Mouse (Mus musculus) Patski (cell line): Measurements from ENCODE around the gene Renbp. TPM values are rescaled to one million over a fixed set of nuclear protein-coding genes. Genes with fewer than 3 reads are reported as not detected.

Experiments used
- ATAC-seq: fragments of 100-300 bp; one replicate; pipeline ENCODE4 v1.8.0; 2021
- CTCF ChIA-PET: fragments of 350-600 bp; sonication (Branson Sonifier 250); formaldehyde crosslinking; loops from one replicate; lab custom pipeline; 2022; ENCODE audit warnings: inconsistent platforms; lab: Charles Lee
- POLR2A ChIA-PET: fragments of 350-600 bp; sonication (Branson Sonifier 250); formaldehyde crosslinking; loops from one replicate; lab custom pipeline; 2022; ENCODE audit warnings: antibody characterized with exemption, inconsistent platforms; lab: Charles Lee
- DNase-seq: peaks from one replicate; pipeline ENCODE4 v3.0.0-alpha.2; 2011; ENCODE audit warnings: low read depth, low spot score
- H3K27me3 ChIP-seq: fragments of 371-371 bp; one replicate; pipeline ENCODE4 v1.5.1; 2021
- CTCF ChIP-seq: fragments of 100-300 bp; IDR thresholded peaks from one replicate; pipeline ENCODE4 v1.5.1; 2021
- in situ Hi-C: fragments of 300-500 bp; cut with MboI; formaldehyde crosslinking; loops from 3 replicates; pipeline ENCODE4 v1.11.1; 2018; ENCODE audit warnings: low pct_unique_long_range_greater_than_20kb, mixed read lengths
- polyA plus RNA-seq: library from polyadenylated mRNA; unstranded; gene quantifications from one replicate; pipeline ENCODE4 v1.2.3, GENCODE M21; 2021

Gene Renbp
- polyA plus RNA-seq, 1 experiment from 2014 or later, result 166 TPM

DNA sequence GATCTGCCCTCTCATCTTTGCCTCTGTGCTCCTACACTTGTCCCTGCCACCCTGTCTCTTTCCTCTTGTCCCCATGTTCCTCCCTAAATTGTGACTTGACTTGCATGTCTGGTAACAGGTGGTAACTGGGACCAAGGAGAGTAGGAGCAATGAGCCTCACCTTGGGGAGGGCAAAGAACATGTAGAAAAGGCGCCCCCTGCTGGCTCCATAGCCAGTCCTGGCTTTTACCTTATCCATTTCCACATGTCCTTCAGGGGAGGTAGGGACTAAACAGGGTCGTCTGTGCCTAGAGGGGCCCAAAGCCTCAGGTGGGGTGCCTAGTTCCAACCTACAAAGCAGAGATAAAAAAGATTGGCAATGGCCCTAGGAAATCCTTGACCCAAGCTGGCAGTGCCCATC is 34.9 kb downstream of the Renbp start, which contains the start of gene L1cam:
TSS of gene L1cam (minus strand) at position 387 of the 400 bp plus-strand sequence.
- ChIA-PET POLR2A (interaction anchor here (0.9 to 1.5 kb wide), 2 partner anchors 96 to 98 kb away, joined by 3 to 7 read pairs; no protein-coding TSS in a partner anchor), CTCF (interaction anchor here (1.2 kb wide), 1 partner anchor 40 kb away, joined by 3 read pairs; no protein-coding TSS in a partner anchor)
- ATAC-seq (no peak), DNase-seq (no peak)
- peaks cover 8% of the 10 kb centered on the region for H3K27me3 ChIP-seq
- in situ Hi-C loops, result loop anchor here (5.0 kb wide), 1 partner anchor 103 kb away; no protein-coding TSS in a partner anchor
- TF ChIP-seq CTCF, result no peak

DNA sequence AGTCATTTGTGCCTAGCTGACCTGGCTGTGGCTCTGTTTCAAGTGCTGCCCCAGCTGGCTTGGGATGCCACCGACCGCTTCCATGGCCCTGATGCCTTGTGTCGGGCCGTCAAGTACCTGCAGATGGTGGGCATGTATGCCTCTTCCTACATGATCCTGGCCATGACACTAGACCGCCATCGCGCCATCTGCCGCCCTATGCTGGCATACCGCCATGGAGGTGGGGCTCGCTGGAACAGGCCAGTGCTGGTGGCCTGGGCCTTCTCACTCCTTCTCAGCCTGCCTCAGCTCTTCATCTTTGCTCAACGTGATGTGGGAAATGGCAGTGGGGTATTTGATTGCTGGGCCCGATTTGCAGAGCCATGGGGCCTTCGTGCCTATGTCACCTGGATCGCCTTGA is 37.8 kb downstream of the Renbp start:
- TF ChIP-seq CTCF, result no peak
- ChIA-PET POLR2A (no interaction called here), CTCF (interaction anchor here (1.0 to 1.6 kb wide), 2 partner anchors 27 to 94 kb away, joined by 3 to 4 read pairs; no protein-coding TSS in a partner anchor)
- peaks cover 3% of the 10 kb centered on the region for H3K27me3 ChIP-seq
- ATAC-seq (no peak), DNase-seq (no peak)
- in situ Hi-C loops, result no loop called here

DNA sequence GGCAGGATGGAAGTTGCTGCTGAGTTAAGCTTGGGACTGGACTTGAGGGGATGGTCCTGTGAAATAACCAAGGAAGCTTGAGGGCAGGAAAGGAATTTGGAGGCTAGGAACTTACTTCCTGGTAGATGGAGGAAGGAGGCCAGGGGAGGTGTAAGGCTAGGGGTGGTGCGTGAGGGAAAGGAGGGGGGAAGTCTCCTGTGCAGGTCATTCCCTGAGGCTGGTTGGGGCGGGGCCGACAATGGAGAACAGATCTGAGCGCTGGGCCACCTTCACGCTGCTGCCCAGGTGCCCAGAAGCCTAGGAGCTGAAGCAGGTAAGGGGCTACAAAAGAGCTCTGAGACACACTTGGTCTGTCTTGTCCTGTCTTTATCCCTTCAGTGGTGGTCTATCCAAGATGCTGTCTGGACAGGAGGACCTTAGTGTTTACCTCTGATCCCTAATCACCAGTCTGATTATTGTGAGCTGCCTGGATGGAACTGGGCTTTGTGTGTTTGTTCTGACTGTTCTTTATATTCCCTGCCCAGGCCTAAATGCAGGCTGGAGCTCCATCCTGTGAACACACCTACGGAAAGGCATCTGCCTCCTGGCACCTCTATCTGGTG is 39.0 kb downstream of the Renbp start, which contains the start of gene Avpr2:
TSS of gene Avpr2 (plus strand) at position 552 of the 602 bp plus-strand sequence.
- ChIA-PET CTCF (interaction anchor here (1.6 kb wide), 1 partner anchor 93 kb away, joined by 4 read pairs; no protein-coding TSS in a partner anchor), POLR2A (no interaction called here)
- in situ Hi-C loops, result no loop called here
- DNase-seq (no peak), ATAC-seq (no peak)
- TF ChIP-seq CTCF, result no peak
- H3K27me3 ChIP-seq, result no peaks in the 10 kb centered on the region

DNA sequence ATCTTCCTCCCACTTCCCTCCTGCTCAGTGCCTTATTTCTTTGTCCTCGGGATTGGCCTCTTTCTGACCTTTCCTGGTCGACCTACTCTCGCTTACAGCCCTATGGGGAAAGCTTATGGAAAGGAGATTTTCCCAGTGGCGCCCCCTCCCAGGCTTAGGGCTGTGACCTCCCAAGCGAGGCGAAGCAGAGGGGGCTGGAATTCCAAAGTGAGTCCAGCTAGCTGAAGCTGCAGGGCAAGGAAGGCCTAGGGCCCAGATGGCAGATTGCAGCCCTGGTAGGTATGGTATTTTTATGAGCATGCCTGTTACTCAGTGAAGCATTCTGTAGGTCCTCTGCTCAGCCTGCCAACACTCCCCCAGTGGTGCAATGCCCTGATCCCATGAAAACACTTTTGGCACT is 49.2 kb downstream of the Renbp start:
- no peak for TF ChIP-seq CTCF
- peaks cover 9% of the 10 kb centered on the region for H3K27me3 ChIP-seq
- ChIA-PET CTCF (interaction anchor here (0.9 to 1.2 kb wide), 2 partner anchors 15 to 39 kb away, joined by 4 read pairs; no protein-coding TSS in a partner anchor), POLR2A (interaction anchor here (1.2 kb wide), 1 partner anchor 40 kb away, joined by 3 read pairs; the partner anchor contains the start of genes Arhgap4 and Naa10)
- in situ Hi-C loops, result loop anchor here (10.0 kb wide), 1 partner anchor 1493 kb away; no protein-coding TSS in a partner anchor
- ATAC-seq (peak; percentile 85), DNase-seq (peak; percentile 33)

DNA sequence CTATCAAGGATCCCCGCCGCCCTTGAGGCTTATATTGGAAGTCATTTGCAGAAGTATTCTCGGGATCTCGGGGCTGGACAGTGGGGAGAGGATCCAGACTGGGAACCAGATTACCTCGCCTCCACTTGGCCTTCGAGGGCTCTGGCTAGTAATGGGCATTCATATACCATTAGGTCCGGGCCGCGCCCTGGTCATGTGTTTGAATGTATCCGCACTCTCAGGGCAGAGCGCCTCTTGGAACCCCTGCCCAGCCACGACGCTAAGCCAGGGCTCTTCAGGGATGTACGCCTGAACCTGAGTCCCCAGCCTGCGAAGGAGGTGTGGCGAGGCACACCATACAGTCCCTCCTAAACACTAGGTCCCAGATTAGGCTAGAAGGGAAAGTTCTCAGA is 49.6 kb downstream of the Renbp start:
- peak; percentile 51 for ATAC-seq
- H3K27me3 ChIP-seq, result peaks cover 9% of the 10 kb centered on the region
- ChIA-PET CTCF (interaction anchor here (1.2 kb wide), 1 partner anchor 39 kb away, joined by 4 read pairs; no protein-coding TSS in a partner anchor), POLR2A (interaction anchor here (1.2 kb wide), 1 partner anchor 41 kb away, joined by 3 read pairs; the partner anchor contains the start of genes Arhgap4 and Naa10)
- in situ Hi-C loops, result loop anchor here (10.0 kb wide), 1 partner anchor 1494 kb away; no protein-coding TSS in a partner anchor
- no peak for DNase-seq
- TF ChIP-seq CTCF, result no peak

DNA sequence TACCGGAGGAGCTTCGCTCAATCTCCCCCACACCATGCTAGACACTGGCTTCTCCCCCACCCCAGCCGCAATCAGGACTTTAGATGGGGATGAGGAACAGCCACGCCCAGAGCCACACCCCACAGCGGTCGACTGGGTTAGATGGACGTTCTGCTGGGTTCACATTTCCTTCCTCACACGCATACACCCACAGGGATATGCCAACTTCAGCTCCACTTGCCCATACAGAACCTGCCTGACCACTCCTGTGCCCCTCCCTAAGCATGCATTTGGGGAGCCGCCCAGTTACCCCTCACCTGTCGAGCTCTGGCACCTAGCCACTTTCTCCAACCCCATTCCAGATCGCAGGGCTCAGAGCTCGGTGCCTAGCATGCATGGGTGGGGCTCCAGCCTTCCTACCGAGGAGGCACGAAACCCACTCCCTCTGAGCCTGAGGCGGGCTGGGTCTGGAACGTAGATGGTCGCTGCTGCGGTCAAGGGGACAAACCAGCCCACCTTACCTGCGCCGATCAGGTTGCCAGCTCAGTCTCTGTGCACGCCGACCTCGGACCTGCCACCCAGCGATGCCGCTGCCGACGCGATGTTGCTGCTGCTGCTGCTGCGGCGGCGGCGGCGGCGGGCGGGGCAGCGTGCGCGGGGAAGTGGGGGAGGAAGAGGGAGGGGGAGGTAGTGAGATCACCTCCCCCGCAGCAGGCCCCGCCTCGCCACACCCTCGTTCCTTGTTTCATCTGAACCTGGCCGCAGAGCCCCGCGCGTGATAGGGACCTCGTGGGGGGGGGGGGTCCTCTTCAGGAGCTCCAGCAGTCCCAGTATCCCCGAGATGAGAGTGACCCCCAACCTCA is 50.2 kb downstream of the Renbp start:
- peaks cover 9% of the 10 kb centered on the region for H3K27me3 ChIP-seq

DNA sequence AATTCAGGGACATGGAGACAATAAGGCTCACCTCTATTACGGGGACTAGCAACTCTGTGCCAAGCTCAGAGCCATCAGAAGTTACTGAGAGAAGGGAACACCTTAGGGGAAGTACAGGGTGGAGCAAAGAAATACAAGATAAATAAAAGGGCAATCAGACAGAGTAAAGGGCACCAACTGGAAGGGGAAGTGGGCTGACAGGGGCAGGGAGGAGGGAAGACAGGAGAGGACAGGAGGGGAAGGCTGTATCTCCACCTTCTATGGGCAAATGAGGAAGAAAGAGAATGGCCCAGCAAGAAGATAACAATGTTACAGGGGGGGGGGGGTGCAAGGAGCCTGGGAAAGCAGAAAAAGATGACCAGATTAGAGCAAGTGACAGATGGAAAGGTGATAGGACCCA is 53.6 kb downstream of the Renbp start:
- ATAC-seq, result no peak
- peaks cover 4% of the 10 kb centered on the region for H3K27me3 ChIP-seq
- ChIA-PET CTCF (no interaction called here), POLR2A (no interaction called here)
- no peak for DNase-seq
- in situ Hi-C loops, result no loop called here
- TF ChIP-seq CTCF, result no peak

More for the DNA sequence above, 50.2 kb downstream of the Renbp start:
- ChIA-PET CTCF (no interaction called here), POLR2A (no interaction called here)
- in situ Hi-C loops, result loop anchor here (10.0 kb wide), 1 partner anchor 1494 kb away; no protein-coding TSS in a partner anchor
- TF ChIP-seq CTCF, result no peak
- DNase-seq (no peak), ATAC-seq (peak; percentile 35)

DNA sequence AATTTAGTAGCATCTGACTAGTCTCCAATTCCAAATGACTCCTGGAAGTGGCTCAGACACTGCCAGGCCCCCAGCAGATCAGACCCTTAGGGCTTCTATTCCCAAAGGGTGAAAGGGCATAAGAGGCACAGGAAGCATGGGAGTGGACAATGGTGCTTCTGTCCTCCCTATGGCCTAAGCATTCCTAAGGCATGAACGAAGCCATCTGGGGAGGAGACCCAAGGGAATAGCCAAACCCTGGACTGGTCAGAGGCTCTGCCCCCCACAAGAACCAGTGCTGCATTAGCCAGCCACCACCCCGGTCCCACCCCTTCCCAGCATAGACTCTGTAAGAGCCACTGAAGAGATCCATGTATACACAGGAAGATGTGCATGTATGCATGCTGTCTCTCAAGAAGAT is 54.8 kb downstream of the Renbp start:
- DNase-seq (no peak), ATAC-seq (no peak)
- TF ChIP-seq CTCF, result no peak
- CTCF ChIA-PET, result no interaction called here
- POLR2A ChIA-PET, result no interaction called here
- in situ Hi-C loops, result no loop called here
- H3K27me3 ChIP-seq, result peaks cover 4% of the 10 kb centered on the region

Other genes with a start within 250 kb of the Renbp start
- gene Bcap31, start 214.7 kb downstream of the Renbp start, polyA plus RNA-seq, result 324 TPM
- gene Abcd1, start 214.3 kb downstream of the Renbp start, polyA plus RNA-seq, result 13.3 TPM
- 0.06 TPM for gene Plxnb3, start 173.8 kb downstream of the Renbp start, polyA plus RNA-seq
- gene Srpk3, start 156.4 kb downstream of the Renbp start, polyA plus RNA-seq, result 4.0 TPM
- 275 TPM for gene Idh3g, start 144.0 kb downstream of the Renbp start, polyA plus RNA-seq
- gene Ssr4, start 143.8 kb downstream of the Renbp start, polyA plus RNA-seq, result 194 TPM
- gene Pdzd4, start 105.9 kb downstream of the Renbp start, polyA plus RNA-seq, result 30.5 TPM
- 0.05 TPM for gene Avpr2, start 38.7 kb downstream of the Renbp start, polyA plus RNA-seq
- gene L1cam, start 34.7 kb downstream of the Renbp start, polyA plus RNA-seq, result 320 TPM
- gene Arhgap4, start 9.0 kb downstream of the Renbp start, polyA plus RNA-seq, result 1.0 TPM
- gene Naa10, start 8.9 kb downstream of the Renbp start, polyA plus RNA-seq, result 98.0 TPM
- 81.1 TPM for gene Hcfc1, start 35.5 kb upstream of the Renbp start, polyA plus RNA-seq
- gene Irak1, start 93.1 kb upstream of the Renbp start, polyA plus RNA-seq, result 106 TPM
- 0.24 TPM for gene Opn1mw, start 196.6 kb upstream of the Renbp start, polyA plus RNA-seq
- gene Mecp2, start 204.5 kb upstream of the Renbp start, polyA plus RNA-seq, result 24.5 TPM
- gene Tex28, start 237.0 kb upstream of the Renbp start, polyA plus RNA-seq, result not detected
- gene Tktl1, start 246.4 kb upstream of the Renbp start, polyA plus RNA-seq, result 0.04 TPM